Mouse (Mus musculus) MEL-GATA-1-ER (cell line): ENCODE data around the gene Lrfn2.

Experiments used
- DNase-seq: peaks from one replicate; pipeline ENCODE4 v3.0.0-alpha.2; 2012; ENCODE audit warnings: low read depth; ENCODE audit errors: extremely low read depth

Lrfn2 gene

GRCm38 (mm10) chr17:49033686-49034250 lies 101.6 kb downstream of the Lrfn2 start:
- no peak for DNase-seq

GRCm38 (mm10) chr17:49035052-49035451 lies 102.9 kb downstream of the Lrfn2 start:
- DNase-seq, result no peak

- DNase-seq, result no peak
These were observed 105.2 kb downstream of the Lrfn2 start for GRCm38 (mm10) chr17:49037163-49037950.

- no peak for DNase-seq
These were observed 111.8 kb downstream of the Lrfn2 start for GRCm38 (mm10) chr17:49043806-49044640.

GRCm38 (mm10) chr17:49047921-49048320 lies 115.7 kb downstream of the Lrfn2 start:
- no peak for DNase-seq

- no peak for DNase-seq
These were observed 119.1 kb downstream of the Lrfn2 start for GRCm38 (mm10) chr17:49051231-49051630.

GRCm38 (mm10) chr17:49061141-49061540 lies 129.0 kb downstream of the Lrfn2 start:
- no peak for DNase-seq

GRCm38 (mm10) chr17:49063789-49064188 lies 131.6 kb downstream of the Lrfn2 start:
- no peak for DNase-seq

- DNase-seq, result no peak
These were observed 132.3 kb downstream of the Lrfn2 start for GRCm38 (mm10) chr17:49064526-49064925.

GRCm38 (mm10) chr17:49065050-49065449 lies 132.9 kb downstream of the Lrfn2 start:
- no peak for DNase-seq

GRCm38 (mm10) chr17:49066748-49067147 lies 134.6 kb downstream of the Lrfn2 start:
- no peak for DNase-seq

- no peak for DNase-seq
These were observed 146.0 kb downstream of the Lrfn2 start for GRCm38 (mm10) chr17:49078168-49078567.

- no peak for DNase-seq
These were observed 147.5 kb downstream of the Lrfn2 start for GRCm38 (mm10) chr17:49079647-49080046.

GRCm38 (mm10) chr17:49083594-49084380 lies 151.6 kb downstream of the Lrfn2 start:
- DNase-seq, result no peak

GRCm38 (mm10) chr17:49085111-49085510 lies 152.9 kb downstream of the Lrfn2 start:
- DNase-seq, result no peak

- no peak for DNase-seq
These were observed 164.8 kb downstream of the Lrfn2 start for GRCm38 (mm10) chr17:49096781-49097544.

GRCm38 (mm10) chr17:49111399-49111798 lies 179.2 kb downstream of the Lrfn2 start:
- DNase-seq, result no peak

GRCm38 (mm10) chr17:49111911-49112310 lies 179.7 kb downstream of the Lrfn2 start:
- no peak for DNase-seq

GRCm38 (mm10) chr17:49113336-49113735 lies 181.2 kb downstream of the Lrfn2 start:
- no peak for DNase-seq

GRCm38 (mm10) chr17:49124166-49124565 lies 192.0 kb downstream of the Lrfn2 start:
- no peak for DNase-seq

- no peak for DNase-seq
These were observed 192.5 kb downstream of the Lrfn2 start for GRCm38 (mm10) chr17:49124642-49125041.
